Mouse (Mus musculus) central nervous system, embryonic 18 days (tissue): Measurements from ENCODE around the gene Igfbp6. TPM values are rescaled to one million over a fixed set of nuclear protein-coding genes. Genes with fewer than 3 reads are reported as not detected.

Source experiments
- polyA plus RNA-seq: library from polyadenylated mRNA; depleted of rRNA; stranded (reverse); fragments of >200 nt; gene quantifications from 2 replicates; pipeline ENCODE4 v1.2.3, GENCODE M21; 2012; rRNA removed

Igfbp6 gene
- polyA plus RNA-seq: 3.3 and 3.5 TPM in 2 replicates

DNA sequence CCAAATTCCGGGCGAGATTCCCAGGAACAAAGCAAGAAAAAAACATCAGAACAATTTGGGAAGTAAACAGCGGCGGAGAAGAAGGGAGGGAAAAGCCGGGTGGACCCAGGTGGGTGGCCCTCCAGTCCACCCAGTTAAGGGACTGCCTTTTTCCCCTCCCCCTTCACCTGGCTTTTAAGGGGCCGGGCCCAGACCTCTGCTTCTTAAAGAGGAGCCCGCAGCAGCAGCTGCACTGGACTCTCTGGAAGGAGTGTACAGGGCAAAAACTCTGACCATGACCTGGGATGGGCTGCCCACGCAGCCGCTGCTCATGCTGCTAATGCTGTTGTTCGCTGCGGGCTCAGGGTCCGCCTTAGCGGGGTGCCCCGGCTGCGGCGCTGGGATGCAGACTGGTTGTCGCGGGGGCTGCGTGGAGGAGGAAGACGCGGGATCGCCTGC, at the start of gene Igfbp6:
Gene Igfbp6, plus strand, starts transcription at position 89 of the 438 bp plus-strand sequence.

GRCm38 (mm10) chr15:102100161-102100981, 43.8 kb upstream of the Igfbp6 start, which contains the start of gene Tns2:
Tns2 (plus strand) TSS chr15:102100413.

GRCm38 (mm10) chr15:102136129-102136758, 7.9 kb upstream of the Igfbp6 start, which contains the start of gene Spryd3:
Spryd3 (minus strand) TSS chr15:102136234.

DNA sequence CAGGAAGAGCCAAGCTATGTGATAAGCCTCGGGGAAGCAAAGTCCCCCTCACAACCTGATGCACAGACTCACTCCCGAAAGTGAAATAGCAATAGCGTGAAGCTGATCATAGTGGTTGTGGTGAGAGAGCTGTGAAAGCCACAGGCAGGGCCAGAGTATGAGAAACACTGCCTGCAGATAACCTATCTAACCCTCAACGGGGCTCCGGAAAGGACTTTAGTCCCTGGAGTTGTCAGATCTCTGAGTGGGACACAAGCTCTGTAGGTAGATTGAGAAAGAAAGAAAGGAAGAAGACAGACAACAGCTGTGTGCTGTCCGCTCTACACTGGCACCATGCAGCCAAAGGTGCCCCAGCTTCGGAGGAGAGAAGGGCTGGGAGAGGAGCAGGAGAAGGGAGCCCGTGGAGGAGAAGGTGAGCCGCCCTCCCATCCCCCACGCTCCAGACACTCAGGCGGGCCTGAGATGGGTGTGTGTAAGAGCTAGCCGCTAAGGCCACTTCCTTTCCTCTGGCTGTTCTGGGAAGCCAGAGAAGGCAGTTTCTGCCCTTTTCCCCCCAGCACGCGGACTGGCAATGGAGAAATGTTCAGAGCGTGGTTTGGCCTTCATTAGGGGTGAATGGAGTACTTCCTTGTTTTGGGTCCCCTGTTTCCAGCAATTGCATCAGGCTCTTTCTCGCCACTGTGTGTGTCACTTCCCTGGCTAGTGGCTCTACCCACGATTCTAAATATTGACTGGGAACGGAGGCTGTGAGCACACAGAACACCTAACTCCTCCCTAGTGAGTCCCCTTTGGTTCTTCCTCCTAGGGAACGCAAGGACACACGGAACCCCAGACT, 6.4 kb downstream of the Igfbp6 start, which contains the start of gene Soat2:
Gene Soat2, plus strand, starts transcription at position 226 of the 835 bp plus-strand sequence.

Other genes starting within 250 kb of the Igfbp6 start
- gene Krt4, start 219.6 kb upstream of the Igfbp6 start, polyA plus RNA-seq: not detected in 2 replicates
- 0.21 and 0.37 TPM in 2 replicates for gene Krt79, start 204.0 kb upstream of the Igfbp6 start, polyA plus RNA-seq
- 0.01 and 0.48 TPM in 2 replicates for gene Krt78, start 190.1 kb upstream of the Igfbp6 start, polyA plus RNA-seq
- gene Krt8, start 139.9 kb upstream of the Igfbp6 start, polyA plus RNA-seq: 1.5 and 55.6 TPM in 2 replicates
- 1.5 and 29.3 TPM in 2 replicates for gene Krt18, start 116.2 kb upstream of the Igfbp6 start, polyA plus RNA-seq
- gene Eif4b, start 70.6 kb upstream of the Igfbp6 start, polyA plus RNA-seq: 142 and 151 TPM in 2 replicates
- 10.8 and 13.8 TPM in 2 replicates for gene Tns2, start 43.9 kb upstream of the Igfbp6 start, polyA plus RNA-seq
- 109 and 115 TPM in 2 replicates for gene Spryd3, start 8.1 kb upstream of the Igfbp6 start, polyA plus RNA-seq
- gene Soat2, start 6.2 kb downstream of the Igfbp6 start, polyA plus RNA-seq: 0.13 and 0.15 TPM in 2 replicates
- 75.6 and 75.9 TPM in 2 replicates for gene Zfp740, start 58.9 kb downstream of the Igfbp6 start, polyA plus RNA-seq
- gene Csad, start 60.4 kb downstream of the Igfbp6 start, polyA plus RNA-seq: 34.7 and 35.6 TPM in 2 replicates
- 0.30 and 0.37 TPM in 2 replicates for gene Itgb7, start 87.6 kb downstream of the Igfbp6 start, polyA plus RNA-seq
- 9.8 and 11.0 TPM in 2 replicates for gene Rarg, start 113.2 kb downstream of the Igfbp6 start, polyA plus RNA-seq
- gene Gm9918, start 126.2 kb downstream of the Igfbp6 start, polyA plus RNA-seq: 0.08 and 0.23 TPM in 2 replicates
- gene Mfsd5, start 135.1 kb downstream of the Igfbp6 start, polyA plus RNA-seq: 41.0 and 41.5 TPM in 2 replicates
- 6.2 and 6.7 TPM in 2 replicates for gene Espl1, start 151.9 kb downstream of the Igfbp6 start, polyA plus RNA-seq
- gene Pfdn5, start 181.8 kb downstream of the Igfbp6 start, polyA plus RNA-seq: 404 and 434 TPM in 2 replicates
- 96.6 and 99.5 TPM in 2 replicates for gene Myg1, start 187.3 kb downstream of the Igfbp6 start, polyA plus RNA-seq
- 30.4 and 32.7 TPM in 2 replicates for gene Aaas, start 206.4 kb downstream of the Igfbp6 start, polyA plus RNA-seq
- gene Sp7, start 222.8 kb downstream of the Igfbp6 start, polyA plus RNA-seq: 0.73 and 5.7 TPM in 2 replicates